Mouse (Mus musculus): ENCODE measurements at regions not wholly inside any gene's neighbourhood (a gene's known extent, or its start where the extent isn't known, plus 50 kb on each side); places are given as distances from the start of the nearest gene placed in this dataset.

DNA sequence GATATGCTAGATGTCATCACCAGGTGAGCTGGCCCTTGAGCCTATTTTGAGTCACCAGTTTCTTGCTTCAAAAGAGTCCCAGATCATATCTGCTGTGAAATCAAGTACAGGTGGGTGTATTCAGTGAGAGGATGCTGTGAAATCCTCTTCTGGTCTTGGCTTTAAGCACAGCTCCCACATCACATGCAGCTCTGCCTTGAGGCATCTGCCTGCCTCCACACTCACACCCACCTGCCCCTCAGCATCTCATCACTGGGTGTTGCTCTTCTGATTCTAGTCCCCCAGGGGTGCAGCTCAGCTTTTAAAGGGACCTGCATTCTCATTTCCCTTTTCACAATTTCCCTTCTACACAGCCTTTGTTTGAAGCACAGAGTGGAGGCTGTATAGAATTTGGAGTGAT, 262.9 kb downstream of the Ttc32 start:
- DNase-seq (ENCODE audit: low spot score): no peak
- H3K27me3 ChIP-seq (replicated peaks; ENCODE audit: control insufficient read depth, insufficient read depth, low read length): no peaks in the 10 kb centered on the region
- no peak overlapping the region for H3K9ac ChIP-seq (ENCODE audit: low read depth, low read length)
- no peak overlapping the region for H3K27ac ChIP-seq (replicated peaks; ENCODE audit: low read depth, low read length)
- no peaks in the 10 kb centered on the region for H3K9me3 ChIP-seq (ENCODE audit: control insufficient read depth, low read length)
- H3K36me3 ChIP-seq (ENCODE audit: control insufficient read depth, insufficient read depth, low read length): no peaks in the 10 kb centered on the region
- H3K4me3 ChIP-seq (ENCODE audit: low read depth, low read length): no peak overlapping the region
- ATAC-seq (ENCODE audit: low read depth): no peak
- H3K4me2 ChIP-seq (ENCODE audit: low read depth, low read length): no peak overlapping the region
- H3K4me1 ChIP-seq (ENCODE audit: control insufficient read depth, insufficient read depth, low read length): no peaks in the 10 kb centered on the region

DNA sequence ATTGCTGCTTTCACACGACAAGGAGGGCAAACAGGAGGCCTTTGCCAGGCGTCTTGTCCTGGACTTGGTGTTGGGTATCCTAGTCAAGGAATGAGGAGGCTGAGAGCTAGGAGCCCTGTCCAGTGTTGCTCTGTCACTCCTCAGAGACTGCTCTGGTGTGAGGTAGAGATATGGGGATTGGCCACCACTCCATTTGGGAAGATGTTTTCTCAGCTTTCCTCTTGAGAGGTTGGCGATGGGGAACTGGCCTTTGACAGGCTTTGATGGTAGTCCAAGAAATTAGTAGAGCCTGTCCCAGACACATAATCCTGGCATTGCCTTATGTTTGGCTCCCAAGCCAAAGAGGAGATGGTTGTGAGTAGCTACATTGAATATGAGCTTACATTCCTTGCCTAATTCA, 265.4 kb downstream of the Ttc32 start:
- DNase-seq (ENCODE audit: low spot score) (no peak), ATAC-seq (ENCODE audit: low read depth) (no peak)
- H3K9me3 ChIP-seq (ENCODE audit: control insufficient read depth, low read length): no peaks in the 10 kb centered on the region
- H3K27me3 ChIP-seq (replicated peaks; ENCODE audit: control insufficient read depth, insufficient read depth, low read length): no peaks in the 10 kb centered on the region
- no peak overlapping the region for H3K4me3 ChIP-seq (ENCODE audit: low read depth, low read length)
- no peak overlapping the region for H3K9ac ChIP-seq (ENCODE audit: low read depth, low read length)
- H3K4me1 ChIP-seq (ENCODE audit: control insufficient read depth, insufficient read depth, low read length): no peaks in the 10 kb centered on the region
- H3K4me2 ChIP-seq (ENCODE audit: low read depth, low read length): no peak overlapping the region
- no peak overlapping the region for H3K27ac ChIP-seq (replicated peaks; ENCODE audit: low read depth, low read length)
- H3K36me3 ChIP-seq (ENCODE audit: control insufficient read depth, insufficient read depth, low read length): no peaks in the 10 kb centered on the region
- WGBS: 64% methylated on average over 3 of the region's 3 CpGs

DNA sequence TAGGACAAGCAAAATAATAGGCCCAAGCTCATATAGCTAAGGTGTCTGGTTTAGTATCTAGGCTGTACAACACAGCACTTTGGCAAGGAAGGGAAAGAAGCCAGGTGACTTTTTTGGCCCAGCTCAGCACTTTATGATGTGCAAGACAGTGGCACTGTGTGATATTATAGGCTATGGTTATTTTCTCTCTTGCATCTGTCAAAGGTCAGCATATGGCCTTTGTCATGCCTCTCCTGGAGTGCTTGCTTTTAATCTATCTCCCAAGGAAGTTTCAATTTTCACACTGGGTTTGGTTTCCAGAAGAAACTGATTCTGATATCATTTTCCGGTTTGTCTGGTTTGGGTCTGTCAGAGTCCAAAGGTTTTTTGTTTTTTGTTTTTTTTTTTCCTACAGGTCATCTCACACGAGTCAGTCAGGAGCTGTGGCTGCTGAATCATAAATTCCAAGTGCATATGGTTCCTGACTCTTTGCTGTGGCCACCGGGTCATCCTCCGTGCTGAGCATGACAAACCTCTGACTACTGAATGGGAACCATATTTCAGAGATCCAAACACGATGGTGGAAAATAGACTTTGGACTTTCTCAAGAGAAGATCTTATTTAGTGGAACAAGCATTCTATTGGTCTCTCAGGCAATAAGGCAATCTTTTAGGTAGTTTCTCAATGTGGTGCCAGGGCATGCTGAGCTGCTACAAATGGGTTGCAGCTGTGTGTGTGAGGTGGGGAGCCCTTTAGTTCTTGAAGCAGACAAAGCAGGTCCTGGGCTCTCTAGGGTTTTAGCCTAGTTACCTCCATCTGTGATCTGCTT, 269.3 kb downstream of the Ttc32 start:
- DNase-seq (ENCODE audit: low spot score): no peak

DNA sequence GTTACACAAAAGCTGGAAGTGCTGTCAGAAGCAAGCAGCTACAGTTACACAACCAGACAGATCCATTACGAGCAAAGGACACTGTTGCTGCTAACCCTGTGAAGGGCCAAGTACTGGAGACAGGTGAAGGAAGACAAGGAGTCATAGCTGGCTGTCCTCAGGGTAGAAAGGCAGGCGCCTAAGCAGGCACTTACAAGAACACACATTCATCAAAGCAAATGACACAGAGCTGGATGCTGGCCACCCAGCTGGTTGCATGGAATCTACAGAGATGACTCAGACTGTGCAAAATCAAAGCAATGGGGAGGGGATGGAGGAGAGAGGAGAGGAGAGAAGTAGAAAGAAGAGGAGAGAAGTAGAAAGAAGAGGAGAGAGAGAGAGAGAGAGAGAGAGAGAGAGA, 265.8 kb upstream of the Osr1 start:
- DNase-seq (ENCODE audit: low spot score) (no peak), ATAC-seq (ENCODE audit: low read depth) (no peak)
- H3K9ac ChIP-seq (ENCODE audit: low read depth, low read length): no peak overlapping the region

More for the DNA sequence above, 269.3 kb downstream of the Ttc32 start:
- Histone ChIP-seq H3K9me3 (ENCODE audit: control insufficient read depth, low read length) (no peaks in the 10 kb centered on the region), H3K4me1 (ENCODE audit: control insufficient read depth, insufficient read depth, low read length) (no peaks in the 10 kb centered on the region), H3K4me2 (ENCODE audit: low read depth, low read length) (no peak overlapping the region), H3K36me3 (ENCODE audit: control insufficient read depth, insufficient read depth, low read length) (no peaks in the 10 kb centered on the region), H3K27ac (replicated peaks; ENCODE audit: low read depth, low read length) (no peak overlapping the region), H3K4me3 (ENCODE audit: low read depth, low read length) (no peak overlapping the region), H3K27me3 (replicated peaks; ENCODE audit: control insufficient read depth, insufficient read depth, low read length) (no peaks in the 10 kb centered on the region), H3K9ac (ENCODE audit: low read depth, low read length) (no peak overlapping the region)
- WGBS: 24% methylated on average over 5 of the region's 5 CpGs
- no peak for ATAC-seq (ENCODE audit: low read depth)

DNA sequence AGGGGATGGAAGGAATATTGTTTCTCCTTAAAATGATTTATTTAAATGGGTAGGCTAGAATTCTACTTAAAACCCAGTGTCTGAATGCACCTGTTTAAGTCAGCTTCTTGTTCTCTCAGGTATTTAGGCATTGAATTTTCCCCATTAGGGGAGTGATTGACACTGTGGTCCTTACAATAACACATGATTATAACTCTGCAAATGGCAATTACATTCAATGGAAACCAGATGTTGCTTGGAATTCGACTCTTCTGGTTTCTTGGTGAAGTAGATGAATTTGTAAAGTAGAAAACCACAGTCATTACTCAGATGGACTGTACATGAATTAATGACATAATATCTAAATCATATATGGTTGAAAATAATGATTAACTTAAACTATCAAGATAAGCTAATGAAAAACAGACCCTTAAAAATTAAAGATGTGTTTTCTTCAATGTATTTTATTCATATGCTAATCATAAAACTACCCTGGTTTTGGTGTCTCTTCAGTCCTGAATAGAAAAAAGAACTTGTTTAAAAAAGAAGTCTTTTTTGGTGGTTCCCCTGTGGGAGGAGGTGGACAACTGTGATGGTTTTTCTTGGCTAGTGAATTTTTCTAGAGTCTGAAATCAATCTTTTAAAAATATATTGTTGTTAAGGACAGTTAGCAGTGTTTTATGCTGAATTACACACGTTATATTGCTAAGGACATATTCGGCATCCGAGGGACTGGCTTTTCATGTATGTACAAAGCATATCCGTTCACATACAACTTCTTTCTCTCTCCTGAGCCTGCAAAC, 231.8 kb upstream of the Osr1 start:
- ATAC-seq (ENCODE audit: low read depth) (peak; percentile 12; the same call in 1 of the 2 replicates), DNase-seq (ENCODE audit: low spot score) (peak; percentile 83)
- Histone ChIP-seq H3K9ac (ENCODE audit: low read depth, low read length) (no peak overlapping the region), H3K4me3 (ENCODE audit: low read depth, low read length) (no peak overlapping the region), H3K9me3 (ENCODE audit: control insufficient read depth, low read length) (no peaks in the 10 kb centered on the region), H3K27ac (replicated peaks; ENCODE audit: low read depth, low read length) (peak overlapping the region; percentile 66), H3K4me1 (ENCODE audit: control insufficient read depth, insufficient read depth, low read length) (peaks cover 32% of the 10 kb centered on the region), H3K36me3 (ENCODE audit: control insufficient read depth, insufficient read depth, low read length) (no peaks in the 10 kb centered on the region), H3K27me3 (replicated peaks; ENCODE audit: control insufficient read depth, insufficient read depth, low read length) (no peaks in the 10 kb centered on the region), H3K4me2 (ENCODE audit: low read depth, low read length) (0 out of 2 replicates have a peak overlapping the region, but pooled peaks have one; percentile 33)
- WGBS: 43% methylated on average over 5 of the region's 5 CpGs

More for the DNA sequence above, 265.8 kb upstream of the Osr1 start:
- Histone ChIP-seq H3K4me1 (ENCODE audit: control insufficient read depth, insufficient read depth, low read length) (no peaks in the 10 kb centered on the region), H3K9me3 (ENCODE audit: control insufficient read depth, low read length) (no peaks in the 10 kb centered on the region), H3K27me3 (replicated peaks; ENCODE audit: control insufficient read depth, insufficient read depth, low read length) (no peaks in the 10 kb centered on the region), H3K4me3 (ENCODE audit: low read depth, low read length) (no peak overlapping the region), H3K4me2 (ENCODE audit: low read depth, low read length) (no peak overlapping the region), H3K27ac (replicated peaks; ENCODE audit: low read depth, low read length) (no peak overlapping the region), H3K36me3 (ENCODE audit: control insufficient read depth, insufficient read depth, low read length) (no peaks in the 10 kb centered on the region)
- WGBS: 63% methylated on average over 2 of the region's 2 CpGs

DNA sequence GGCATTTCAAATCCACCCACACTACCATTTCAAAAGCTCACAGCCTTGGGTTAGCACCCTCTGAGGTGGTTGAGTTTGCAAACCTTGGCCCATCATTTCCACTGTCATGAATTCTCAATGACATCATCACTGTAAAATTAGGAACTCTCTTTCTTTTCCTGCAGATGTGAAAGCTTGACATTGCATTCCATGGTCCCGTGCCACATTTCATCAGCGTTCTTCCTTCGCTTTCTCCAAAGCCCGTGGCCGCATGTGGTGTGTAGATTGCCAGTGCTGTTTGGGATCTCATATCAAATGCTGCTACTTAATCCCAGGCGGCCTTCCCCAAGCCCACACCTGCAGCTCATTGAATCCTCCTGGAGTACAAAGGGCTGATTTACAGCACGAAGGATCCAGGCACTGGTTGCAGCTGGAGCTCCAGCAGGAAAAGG, 231.1 kb upstream of the Osr1 start:
- Histone ChIP-seq H3K4me3 (ENCODE audit: low read depth, low read length) (no peak overlapping the region), H3K27me3 (replicated peaks; ENCODE audit: control insufficient read depth, insufficient read depth, low read length) (no peaks in the 10 kb centered on the region), H3K4me2 (ENCODE audit: low read depth, low read length) (peak overlapping the region; percentile 33), H3K4me1 (ENCODE audit: control insufficient read depth, insufficient read depth, low read length) (peaks cover 32% of the 10 kb centered on the region), H3K9me3 (ENCODE audit: control insufficient read depth, low read length) (no peaks in the 10 kb centered on the region), H3K36me3 (ENCODE audit: control insufficient read depth, insufficient read depth, low read length) (no peaks in the 10 kb centered on the region), H3K27ac (replicated peaks; ENCODE audit: low read depth, low read length) (peak overlapping the region; percentile 66), H3K9ac (ENCODE audit: low read depth, low read length) (no peak overlapping the region)
- WGBS: 16% methylated on average over 7 of the region's 7 CpGs
- peak; percentile 91 for DNase-seq (ENCODE audit: low spot score)
- ATAC-seq (ENCODE audit: low read depth): peak; percentile 86

DNA sequence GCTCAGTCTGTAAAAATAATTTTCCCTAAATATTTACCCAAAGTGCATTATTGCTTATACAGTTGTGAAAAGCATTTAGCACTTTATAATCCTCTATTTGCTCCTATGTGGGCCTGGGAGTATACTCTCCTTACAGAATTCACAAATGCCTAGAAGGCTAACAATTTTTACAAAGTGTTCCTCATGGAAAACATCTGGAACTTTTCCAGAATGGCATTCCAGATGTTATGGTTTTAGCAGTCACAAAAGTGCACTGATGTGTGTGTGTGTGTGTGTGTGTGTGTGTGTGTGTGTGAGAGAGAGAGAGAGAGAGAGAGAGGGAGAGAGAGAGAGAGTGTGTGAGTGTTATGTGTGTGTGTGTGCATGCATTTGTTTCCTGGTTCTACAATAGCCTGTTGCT, 229.1 kb upstream of the Osr1 start:
- no peaks in the 10 kb centered on the region for H3K27me3 ChIP-seq (replicated peaks; ENCODE audit: control insufficient read depth, insufficient read depth, low read length)
- H3K4me3 ChIP-seq (ENCODE audit: low read depth, low read length): no peak overlapping the region
- ATAC-seq (ENCODE audit: low read depth): no peak
- peak overlapping the region; percentile 66; the same call in 1 of the 2 replicates for H3K27ac ChIP-seq (replicated peaks; ENCODE audit: low read depth, low read length)
- H3K4me2 ChIP-seq (ENCODE audit: low read depth, low read length): no peak overlapping the region
- H3K9ac ChIP-seq (ENCODE audit: low read depth, low read length): no peak overlapping the region
- no peaks in the 10 kb centered on the region for H3K9me3 ChIP-seq (ENCODE audit: control insufficient read depth, low read length)
- DNase-seq (ENCODE audit: low spot score): no peak
- peaks cover 32% of the 10 kb centered on the region for H3K4me1 ChIP-seq (ENCODE audit: control insufficient read depth, insufficient read depth, low read length)
- no peaks in the 10 kb centered on the region for H3K36me3 ChIP-seq (ENCODE audit: control insufficient read depth, insufficient read depth, low read length)

DNA sequence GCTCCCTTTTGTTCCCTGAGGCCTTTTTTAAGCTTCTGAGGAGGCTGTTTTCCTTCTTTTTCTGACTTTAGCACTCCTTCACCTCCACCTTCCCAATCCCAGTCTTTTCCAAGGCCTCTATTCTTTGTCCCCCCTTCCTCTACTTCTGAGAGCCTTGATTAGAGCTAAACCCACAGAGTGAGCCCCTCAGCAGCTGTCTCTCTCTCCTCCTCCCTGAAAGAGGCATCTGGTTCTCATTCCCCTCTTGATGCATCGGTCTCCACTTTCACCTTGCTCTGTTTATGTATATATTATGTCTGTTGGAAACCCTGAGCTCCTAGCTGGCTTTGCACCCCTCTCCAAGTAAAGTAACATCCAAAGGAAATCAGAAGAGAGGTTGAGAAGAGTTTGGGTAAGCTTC, 224.6 kb upstream of the Osr1 start:
- Histone ChIP-seq H3K4me2 (ENCODE audit: low read depth, low read length) (no peak overlapping the region), H3K27ac (replicated peaks; ENCODE audit: low read depth, low read length) (no peak overlapping the region), H3K27me3 (replicated peaks; ENCODE audit: control insufficient read depth, insufficient read depth, low read length) (no peaks in the 10 kb centered on the region), H3K9me3 (ENCODE audit: control insufficient read depth, low read length) (no peaks in the 10 kb centered on the region), H3K36me3 (ENCODE audit: control insufficient read depth, insufficient read depth, low read length) (no peaks in the 10 kb centered on the region), H3K4me3 (ENCODE audit: low read depth, low read length) (no peak overlapping the region), H3K4me1 (ENCODE audit: control insufficient read depth, insufficient read depth, low read length) (peaks cover 6% of the 10 kb centered on the region; the same call in 1 of the 2 replicates), H3K9ac (ENCODE audit: low read depth, low read length) (no peak overlapping the region)
- WGBS: 20% methylated on average over 1 of the region's 1 CpGs
- ATAC-seq (ENCODE audit: low read depth) (no peak; the same call in 1 of the 2 replicates), DNase-seq (ENCODE audit: low spot score) (peak; percentile 60)

All from embryonic facial prominence, embryonic 14.5 days (tissue).